Comparison of ENCODE assay signal across 18 mouse cellular contexts in the genomic region with DNA sequence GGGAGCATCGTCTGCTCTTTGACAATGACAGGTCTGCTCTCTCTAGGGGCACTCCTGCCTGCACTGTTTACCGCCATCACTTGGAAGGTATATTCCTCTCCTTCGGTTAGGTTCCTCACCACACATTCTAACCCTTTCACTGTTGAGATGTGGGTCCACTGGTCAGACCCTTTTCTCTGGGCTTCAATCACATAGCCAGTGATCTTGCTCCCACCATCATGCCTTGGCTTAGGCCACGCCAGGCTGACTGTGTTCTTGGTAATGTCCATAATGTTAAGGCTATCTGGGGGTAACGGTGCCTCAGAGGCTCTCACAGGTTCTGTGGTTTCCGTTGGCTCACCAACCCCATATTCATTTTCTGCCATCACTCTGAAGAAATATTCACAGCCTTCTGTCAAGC.
"Had no signal": no experiment of that assay in that cellular context is flagged by ENCODE, and none has a peak within 500 bp of the region (broad histone marks: within the 10 kb centered on the region; RNA-seq: fewer than 3 reads in every experiment).

No protein-coding gene starts in this region.

- H3K27ac ChIP-seq: midbrain, embryonic 10.5 days; midbrain, embryonic 12.5 days; neural tube, embryonic 13.5 days; neural tube, embryonic 15.5 days had no signal

- H3K4me3 ChIP-seq: midbrain, embryonic 10.5 days; midbrain, embryonic 12.5 days; myocyte; neural tube, embryonic 13.5 days; neural tube, embryonic 15.5 days had no signal

- H3K9ac ChIP-seq: lung, embryonic 14.5 days; midbrain, embryonic 12.5 days; neural tube, embryonic 13.5 days; neural tube, embryonic 15.5 days had no signal

- DNase-seq: lung, embryonic 14.5 days; lung, postnatal 10 days; lung, postnatal 4 days; midbrain, embryonic 14.5 days; retina, postnatal 1 day; right cerebral cortex, adult 18-20 months; right cerebral cortex, postnatal 25 days; right cerebral cortex, postnatal 4 days; spleen, adult 18-20 months; thymus, adult 18-20 months; thymus, postnatal 14 days; thymus, postnatal 36 days had no signal

- H3K27me3 ChIP-seq: midbrain, embryonic 12.5 days; neural tube, embryonic 13.5 days; neural tube, embryonic 15.5 days had no signal

- ATAC-seq: midbrain, embryonic 16.5 days had no signal

- H3K4me2 ChIP-seq: lung, embryonic 14.5 days; midbrain, embryonic 12.5 days; neural tube, embryonic 13.5 days; neural tube, embryonic 15.5 days had no signal

- H3K9me3 ChIP-seq: midbrain, embryonic 12.5 days had no signal

- H3K36me3 ChIP-seq: midbrain, embryonic 10.5 days; midbrain, embryonic 12.5 days; neural tube, embryonic 13.5 days had no signal

- H3K4me1 ChIP-seq: midbrain, embryonic 10.5 days; midbrain, embryonic 12.5 days; neural tube, embryonic 13.5 days; neural tube, embryonic 15.5 days had no signal
